Mouse (Mus musculus): ENCODE data around the gene Hmga1. TPM values are rescaled to one million over a fixed set of nuclear protein-coding genes. Genes with fewer than 3 reads are reported as not detected.

Hmga1 gene
- polyA plus RNA-seq, 1 experiment from 2014 or later = 132 TPM

DNA sequence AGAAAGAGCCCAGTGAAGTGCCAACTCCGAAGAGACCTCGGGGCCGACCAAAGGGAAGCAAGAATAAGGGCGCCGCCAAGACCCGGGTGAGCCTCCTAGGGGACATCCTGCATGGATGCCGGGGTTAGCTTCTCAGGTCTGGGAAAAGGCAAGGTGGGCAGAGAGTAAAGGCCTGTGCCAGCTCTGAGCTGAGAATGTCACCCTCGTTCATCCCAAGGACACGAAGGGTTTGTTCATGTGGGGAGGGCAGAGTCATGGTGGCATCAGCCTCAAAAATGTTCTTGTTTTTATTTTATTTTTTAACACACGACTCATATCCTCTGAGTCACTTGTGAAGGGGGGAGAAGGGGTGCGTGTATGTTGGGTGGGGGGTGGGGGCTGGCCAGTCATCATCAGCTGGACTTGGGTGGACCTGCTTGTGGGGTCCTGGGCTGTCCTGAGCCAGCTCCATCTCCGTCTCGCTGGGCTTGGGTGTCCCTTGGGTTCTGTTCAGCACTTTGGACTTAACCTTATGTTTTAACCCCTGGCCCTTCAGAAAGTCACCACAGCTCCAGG, 4.7 kb downstream of the Hmga1 start:
- H3K36me3 ChIP-seq (ENCODE audit: control insufficient read depth, insufficient read depth, low read length) = peaks cover 18% of the 10 kb centered on the region; the same call in 1 of the 2 replicates
- H3K4me2 ChIP-seq (ENCODE audit: low read length) = no peak overlapping the region
- H3K9ac ChIP-seq (ENCODE audit: low read length) = no peak overlapping the region
- WGBS = 88% methylated on average over 13 of the region's 13 CpGs
- no peak overlapping the region for H3K27ac ChIP-seq (ENCODE audit: low read depth, low read length)
- no peak overlapping the region for H3K4me3 ChIP-seq (ENCODE audit: low read depth, low read length)
- ATAC-seq = no peak
- DNase-seq (ENCODE audit: low spot score) = no peak
- H3K9me3 ChIP-seq (replicated peaks; ENCODE audit: control insufficient read depth, low read length) = no peaks in the 10 kb centered on the region
- peaks cover 20% of the 10 kb centered on the region for H3K4me1 ChIP-seq (ENCODE audit: control insufficient read depth, insufficient read depth, low read length)
- H3K27me3 ChIP-seq (replicated peaks; ENCODE audit: control insufficient read depth, insufficient read depth, low read length) = no peaks in the 10 kb centered on the region

DNA sequence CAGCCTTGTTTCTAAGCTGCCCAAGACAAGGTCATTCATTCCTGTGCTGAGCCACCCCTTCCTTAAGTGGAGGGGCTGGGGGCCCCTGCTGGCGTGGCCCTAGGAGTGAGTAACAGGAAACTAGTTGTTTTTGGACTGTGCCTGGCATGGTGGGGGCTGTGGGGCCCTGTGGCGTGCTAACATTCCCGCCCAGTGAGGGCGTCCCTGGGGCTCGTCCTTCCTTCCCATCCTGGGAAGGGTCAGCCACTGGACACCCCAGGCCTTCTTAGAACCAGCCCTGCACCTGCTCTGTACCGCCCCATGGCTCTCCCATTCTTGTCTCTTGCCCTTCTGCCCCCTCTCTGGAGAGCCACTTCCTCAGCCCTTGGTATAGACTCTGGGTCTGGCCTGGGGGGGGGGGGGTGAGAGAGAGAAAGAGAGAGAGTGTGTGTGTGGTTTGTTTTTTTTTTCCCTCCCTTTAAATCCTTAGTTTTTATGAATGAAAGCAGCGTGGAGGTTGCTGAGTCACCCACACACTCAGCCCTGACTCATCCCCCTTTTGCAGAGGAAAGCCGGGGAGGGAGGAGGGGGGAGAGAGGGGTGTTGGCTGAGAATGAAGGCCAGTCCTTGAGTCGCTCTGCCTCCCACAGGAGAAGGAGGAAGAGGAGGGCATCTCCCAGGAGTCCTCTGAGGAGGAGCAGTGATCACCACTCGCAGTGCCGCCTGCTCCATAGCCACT, 5.7 kb downstream of the Hmga1 start:
- Histone ChIP-seq H3K4me2 (ENCODE audit: low read length) (no peak overlapping the region), H3K36me3 (ENCODE audit: control insufficient read depth, insufficient read depth, low read length) (peaks cover 18% of the 10 kb centered on the region; the same call in 1 of the 2 replicates), H3K4me1 (ENCODE audit: control insufficient read depth, insufficient read depth, low read length) (peaks cover 20% of the 10 kb centered on the region), H3K9ac (ENCODE audit: low read length) (no peak overlapping the region), H3K9me3 (replicated peaks; ENCODE audit: control insufficient read depth, low read length) (no peaks in the 10 kb centered on the region), H3K27me3 (replicated peaks; ENCODE audit: control insufficient read depth, insufficient read depth, low read length) (no peaks in the 10 kb centered on the region), H3K27ac (ENCODE audit: low read depth, low read length) (no peak overlapping the region), H3K4me3 (ENCODE audit: low read depth, low read length) (no peak overlapping the region)
- DNase-seq (ENCODE audit: low spot score) = no peak
- ATAC-seq = no peak
- 72% methylated on average over 9 of the region's 11 CpGs for WGBS

DNA sequence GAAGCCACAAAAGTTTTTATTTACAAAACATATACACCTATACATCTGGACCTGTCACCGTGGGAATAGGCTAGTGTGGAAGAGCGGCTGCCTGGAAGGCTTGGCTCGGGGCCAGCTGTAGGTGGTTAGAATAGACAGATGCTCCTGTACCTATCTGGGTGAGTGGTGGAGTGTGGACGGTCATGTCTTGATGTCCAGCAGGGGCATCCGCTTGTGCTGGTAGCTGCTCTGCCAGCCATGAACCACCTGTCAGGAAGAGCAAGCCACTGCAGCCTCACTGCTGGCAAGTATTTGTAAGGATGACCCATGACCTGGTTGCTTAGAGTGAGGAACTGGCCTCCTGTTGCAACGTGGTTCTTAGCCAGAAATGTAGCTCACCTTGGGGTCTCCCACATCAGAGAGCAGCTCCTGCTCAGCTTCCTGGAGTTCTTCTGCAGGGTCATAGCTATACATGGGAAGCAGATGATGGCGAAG, 7.5 kb downstream of the Hmga1 start:
- ATAC-seq (no peak), DNase-seq (ENCODE audit: low spot score) (no peak)
- Histone ChIP-seq H3K4me1 (ENCODE audit: control insufficient read depth, insufficient read depth, low read length) (peaks cover 7% of the 10 kb centered on the region), H3K4me2 (ENCODE audit: low read length) (no peak overlapping the region), H3K9me3 (replicated peaks; ENCODE audit: control insufficient read depth, low read length) (no peaks in the 10 kb centered on the region), H3K27me3 (replicated peaks; ENCODE audit: control insufficient read depth, insufficient read depth, low read length) (no peaks in the 10 kb centered on the region), H3K9ac (ENCODE audit: low read length) (no peak overlapping the region), H3K36me3 (ENCODE audit: control insufficient read depth, insufficient read depth, low read length) (peaks cover 18% of the 10 kb centered on the region; the same call in 1 of the 2 replicates), H3K27ac (ENCODE audit: low read depth, low read length) (no peak overlapping the region), H3K4me3 (ENCODE audit: low read depth, low read length) (no peak overlapping the region)
- WGBS = 53% methylated on average over 7 of the region's 7 CpGs

DNA sequence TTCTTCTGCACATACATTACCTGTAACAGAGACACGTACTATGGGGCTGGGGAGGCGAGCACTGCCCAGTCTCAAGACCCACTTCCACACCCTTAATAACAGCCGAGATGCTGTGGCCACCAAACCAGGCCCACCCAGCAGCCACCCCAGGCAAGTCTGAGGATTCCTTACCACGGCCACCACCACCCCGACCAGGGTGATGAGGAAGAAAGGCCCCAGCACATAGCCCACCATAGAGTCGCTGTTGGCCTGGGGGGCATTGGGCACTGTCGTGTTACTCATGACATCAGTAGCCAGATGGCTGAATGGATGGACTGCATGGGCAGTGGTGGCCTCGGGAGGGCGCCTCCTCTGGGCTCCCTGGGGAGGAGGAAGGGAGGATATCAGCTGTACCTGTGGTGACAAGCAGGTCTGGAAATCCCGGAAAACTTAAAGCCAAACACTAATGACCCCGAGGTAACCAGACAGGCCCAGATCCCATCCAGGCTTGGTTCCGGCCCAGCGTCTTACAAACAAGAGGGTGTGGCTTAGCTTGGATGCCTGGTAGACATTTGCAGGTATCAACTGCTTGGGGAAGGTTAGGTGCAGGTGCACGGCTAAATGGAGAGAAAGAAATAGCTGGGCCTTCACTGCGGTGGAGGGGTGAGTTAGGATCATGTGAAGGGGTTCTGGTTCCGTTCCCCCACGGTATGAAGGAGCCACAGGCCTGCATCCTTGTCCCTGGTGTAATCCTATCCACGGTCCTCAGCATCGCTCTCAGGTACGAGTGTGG, 8.3 kb downstream of the Hmga1 start:
- WGBS = 11% methylated on average over 20 of the region's 20 CpGs
- 0 out of 2 replicates have a peak overlapping the region, but pooled peaks have one; percentile 44 for H3K27ac ChIP-seq (ENCODE audit: low read depth, low read length)

DNA sequence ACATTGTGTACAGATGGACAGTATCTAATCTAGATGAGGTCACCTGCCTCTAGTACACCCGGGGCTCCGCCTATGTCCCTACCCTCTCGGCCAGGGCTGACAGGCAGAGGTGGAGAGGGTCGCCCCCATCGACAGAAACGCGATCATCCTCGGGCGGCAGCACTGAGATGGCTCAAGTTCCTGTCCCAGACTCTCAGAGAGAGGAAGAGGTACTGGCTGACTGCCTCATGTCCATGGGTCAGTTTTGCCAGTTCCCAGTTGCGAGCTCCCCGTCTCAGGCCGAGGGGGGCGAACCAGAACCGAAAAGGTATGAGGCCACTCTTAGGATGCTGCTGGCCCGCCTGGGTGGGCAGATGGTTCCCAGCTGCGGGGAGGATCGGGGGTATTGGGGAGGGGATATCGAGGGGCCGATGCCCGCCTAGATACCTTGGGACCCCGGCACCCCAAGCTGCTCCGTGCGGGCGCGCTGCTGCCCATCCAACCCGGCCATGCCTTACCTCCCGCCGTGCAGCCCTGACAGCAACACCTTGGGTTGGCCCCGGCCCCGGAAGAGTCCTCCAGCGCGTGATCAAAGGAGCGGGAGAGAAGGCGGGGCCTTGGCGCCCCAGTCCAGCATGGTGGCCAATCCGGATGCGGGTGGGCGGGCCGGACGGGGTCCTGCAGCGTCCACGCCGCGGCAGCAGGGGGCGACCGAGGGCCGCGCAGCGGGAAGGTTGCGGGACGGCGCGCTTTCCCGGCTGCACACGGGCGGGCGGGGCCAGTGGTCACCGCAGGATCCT, 9.1 kb downstream of the Hmga1 start, which contains the start of gene AI413582:
AI413582 (minus strand) TSS at position 594 of the 779 bp plus-strand sequence.
- peak; percentile 94 for DNase-seq (ENCODE audit: low spot score)
- ATAC-seq = peak; percentile 96
- H3K9ac ChIP-seq (ENCODE audit: low read length) = peak within 1 kb of the TSS; percentile 75
- H3K9me3 ChIP-seq (replicated peaks; ENCODE audit: control insufficient read depth, low read length) = no peaks in the 10 kb centered on the region
- H3K4me2 ChIP-seq (ENCODE audit: low read length) = peak within 1 kb of the TSS; percentile 92
- peak within 1 kb of the TSS; percentile 44; the same call in 1 of the 2 replicates for H3K27ac ChIP-seq (ENCODE audit: low read depth, low read length)
- H3K4me3 ChIP-seq (ENCODE audit: low read depth, low read length) = peak within 1 kb of the TSS; percentile 56
- peaks cover 5% of the 10 kb centered on the region; the same call in 1 of the 2 replicates for H3K4me1 ChIP-seq (ENCODE audit: control insufficient read depth, insufficient read depth, low read length)
- WGBS = under 1% methylated on average over 56 of the region's 58 CpGs
- peaks cover 14% of the 10 kb centered on the region; the same call in 1 of the 2 replicates for H3K36me3 ChIP-seq (ENCODE audit: control insufficient read depth, insufficient read depth, low read length)
- H3K27me3 ChIP-seq (replicated peaks; ENCODE audit: control insufficient read depth, insufficient read depth, low read length) = no peaks in the 10 kb centered on the region

More for the DNA sequence above, 8.3 kb downstream of the Hmga1 start:
- ATAC-seq (no peak), DNase-seq (ENCODE audit: low spot score) (no peak)
- Histone ChIP-seq H3K9ac (ENCODE audit: low read length) (peak overlapping the region; percentile 75), H3K9me3 (replicated peaks; ENCODE audit: control insufficient read depth, low read length) (no peaks in the 10 kb centered on the region), H3K4me2 (ENCODE audit: low read length) (peak overlapping the region; percentile 92), H3K4me3 (ENCODE audit: low read depth, low read length) (peak overlapping the region; percentile 56), H3K36me3 (ENCODE audit: control insufficient read depth, insufficient read depth, low read length) (peaks cover 18% of the 10 kb centered on the region; the same call in 1 of the 2 replicates), H3K4me1 (ENCODE audit: control insufficient read depth, insufficient read depth, low read length) (peaks cover 5% of the 10 kb centered on the region; the same call in 1 of the 2 replicates), H3K27me3 (replicated peaks; ENCODE audit: control insufficient read depth, insufficient read depth, low read length) (no peaks in the 10 kb centered on the region)

DNA sequence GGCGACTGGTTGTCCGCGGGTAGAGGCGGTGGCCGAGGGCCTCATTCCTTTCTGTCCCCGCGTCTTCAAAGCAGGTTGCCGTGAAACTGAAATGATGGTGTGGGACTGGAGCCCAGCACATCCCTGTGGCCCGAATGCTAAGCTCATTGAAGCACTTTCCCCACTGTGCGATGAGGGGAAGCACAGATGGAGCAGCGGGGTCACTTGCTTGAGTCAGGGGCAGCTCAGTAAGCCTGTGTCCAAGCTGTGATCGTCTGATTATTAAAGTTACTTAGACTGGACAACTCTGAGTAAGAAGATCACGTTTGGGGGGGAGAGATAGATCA, 9.6 kb downstream of the Hmga1 start:
- Histone ChIP-seq H3K4me1 (ENCODE audit: control insufficient read depth, insufficient read depth, low read length) (peaks cover 5% of the 10 kb centered on the region; the same call in 1 of the 2 replicates), H3K27me3 (replicated peaks; ENCODE audit: control insufficient read depth, insufficient read depth, low read length) (no peaks in the 10 kb centered on the region), H3K4me2 (ENCODE audit: low read length) (peak overlapping the region; percentile 92), H3K27ac (ENCODE audit: low read depth, low read length) (no peak overlapping the region), H3K9me3 (replicated peaks; ENCODE audit: control insufficient read depth, low read length) (no peaks in the 10 kb centered on the region), H3K9ac (ENCODE audit: low read length) (peak overlapping the region; percentile 68), H3K4me3 (ENCODE audit: low read depth, low read length) (peak overlapping the region; percentile 56), H3K36me3 (ENCODE audit: control insufficient read depth, insufficient read depth, low read length) (peaks cover 14% of the 10 kb centered on the region; the same call in 1 of the 2 replicates)
- ATAC-seq = no peak
- WGBS = 2% methylated on average over 13 of the region's 13 CpGs
- no peak for DNase-seq (ENCODE audit: low spot score)

DNA sequence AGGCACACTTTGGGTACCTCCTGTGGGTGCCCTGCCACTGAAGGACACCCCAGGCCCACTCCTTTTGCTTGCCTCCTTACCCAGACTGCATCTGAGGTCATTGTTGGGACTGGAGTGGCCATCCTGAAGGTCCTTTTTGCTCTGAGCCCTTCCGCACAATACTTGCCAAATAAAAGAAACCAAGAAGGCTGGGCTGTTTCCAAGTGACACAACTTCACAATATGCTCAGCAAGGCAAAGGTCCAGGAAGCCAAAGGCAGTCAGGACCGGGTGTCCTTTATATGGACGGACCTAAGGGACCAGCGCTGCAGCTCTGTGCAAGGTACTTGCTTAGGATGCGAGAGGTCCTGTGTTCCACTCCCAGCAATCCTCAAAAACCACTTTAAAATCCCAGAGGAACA, 11.9 kb downstream of the Hmga1 start:
- WGBS = 94% methylated on average over 5 of the region's 5 CpGs
- H3K27ac ChIP-seq (ENCODE audit: low read depth, low read length) = no peak overlapping the region
- H3K9ac ChIP-seq (ENCODE audit: low read length) = no peak overlapping the region
- ATAC-seq = no peak
- H3K36me3 ChIP-seq (ENCODE audit: control insufficient read depth, insufficient read depth, low read length) = 0 out of 2 replicates have a peak, but pooled peaks cover 9% of the 10 kb centered on the region
- H3K4me2 ChIP-seq (ENCODE audit: low read length) = no peak overlapping the region
- peaks cover 5% of the 10 kb centered on the region; the same call in 1 of the 2 replicates for H3K4me1 ChIP-seq (ENCODE audit: control insufficient read depth, insufficient read depth, low read length)
- no peak for DNase-seq (ENCODE audit: low spot score)
- H3K27me3 ChIP-seq (replicated peaks; ENCODE audit: control insufficient read depth, insufficient read depth, low read length) = no peaks in the 10 kb centered on the region
- no peak overlapping the region for H3K4me3 ChIP-seq (ENCODE audit: low read depth, low read length)
- H3K9me3 ChIP-seq (replicated peaks; ENCODE audit: control insufficient read depth, low read length) = no peaks in the 10 kb centered on the region

DNA sequence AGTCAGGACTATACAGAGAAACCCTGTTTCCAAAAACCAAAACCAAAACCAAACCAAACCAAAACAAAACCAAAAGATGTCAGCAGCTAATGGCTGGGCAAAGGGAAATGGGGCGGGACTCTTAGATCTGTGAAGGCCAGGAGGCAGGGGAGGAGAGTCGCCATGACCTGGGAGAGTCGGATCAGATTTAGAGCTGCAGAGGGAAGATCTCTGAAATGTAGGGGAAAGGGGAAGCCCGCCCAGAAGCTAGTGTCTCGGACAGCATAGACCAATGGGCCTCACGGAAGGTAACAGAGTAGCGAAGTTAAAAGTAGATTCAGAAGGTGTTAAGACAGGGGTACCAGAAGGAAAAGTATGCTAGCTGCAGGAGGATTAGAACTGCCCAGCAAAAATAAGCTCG, 15.0 kb downstream of the Hmga1 start:
- no peak overlapping the region for H3K4me2 ChIP-seq (ENCODE audit: low read length)
- WGBS = 81% methylated on average over 8 of the region's 8 CpGs
- no peak for DNase-seq (ENCODE audit: low spot score)
- H3K9ac ChIP-seq (ENCODE audit: low read length) = no peak overlapping the region
- no peaks in the 10 kb centered on the region for H3K4me1 ChIP-seq (ENCODE audit: control insufficient read depth, insufficient read depth, low read length)
- peaks cover 22% of the 10 kb centered on the region for H3K36me3 ChIP-seq (ENCODE audit: control insufficient read depth, insufficient read depth, low read length)
- no peaks in the 10 kb centered on the region for H3K27me3 ChIP-seq (replicated peaks; ENCODE audit: control insufficient read depth, insufficient read depth, low read length)
- H3K27ac ChIP-seq (ENCODE audit: low read depth, low read length) = no peak overlapping the region
- no peak overlapping the region for H3K4me3 ChIP-seq (ENCODE audit: low read depth, low read length)
- H3K9me3 ChIP-seq (replicated peaks; ENCODE audit: control insufficient read depth, low read length) = no peaks in the 10 kb centered on the region
- ATAC-seq = no peak

Measured in forebrain, embryonic 14.5 days (tissue).